Mouse (Mus musculus): ENCODE data around the gene Ctdsp2.

Ctdsp2 gene

GRCm38 (mm10) chr10:127042468-127043115 lies 64.1 kb downstream of the Ctdsp2 start:
- peak; percentile 32 for DNase-seq (ENCODE audit: low spot score)

DNA sequence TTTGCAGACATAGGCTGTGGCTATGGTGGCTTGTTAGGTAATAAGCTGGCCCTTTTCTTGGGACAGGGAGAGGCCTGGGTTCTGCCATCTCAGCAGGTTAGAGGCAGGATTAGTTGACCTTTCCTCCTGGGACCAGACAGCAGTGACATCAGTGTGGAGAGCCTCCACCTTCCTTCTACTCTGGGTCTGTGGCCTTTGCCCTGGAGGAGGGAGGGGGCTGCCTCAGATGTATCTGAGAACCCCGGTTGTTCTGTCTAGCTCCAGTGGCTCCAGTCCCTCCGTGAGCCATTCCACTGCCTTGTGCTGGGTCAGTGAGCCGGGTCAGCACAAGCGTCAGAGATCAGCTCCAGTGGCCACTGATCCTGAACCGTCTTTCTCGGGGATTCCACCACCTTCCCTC lies 64.7 kb downstream of the Ctdsp2 start:
- DNase-seq (ENCODE audit: low spot score) = peak; percentile 87

DNA sequence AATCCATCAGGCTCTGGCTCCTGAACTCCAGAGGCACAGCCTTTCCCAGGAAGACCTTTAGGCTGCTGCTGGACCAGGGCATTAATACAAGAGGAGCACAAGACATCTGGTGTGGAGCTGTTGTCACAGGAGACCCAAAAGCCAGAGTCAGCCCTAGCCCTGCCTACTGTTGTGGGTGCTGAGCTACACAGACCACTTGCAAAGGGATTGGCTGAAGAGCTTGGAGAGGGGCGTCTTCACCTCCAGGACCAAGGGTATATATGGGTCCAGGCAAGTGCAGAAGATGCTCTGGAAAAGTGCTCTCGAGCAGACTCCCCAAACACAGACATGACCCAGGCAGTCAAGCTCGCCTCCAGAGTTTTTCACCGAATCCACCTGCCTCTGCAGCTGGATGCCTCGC lies 69.4 kb downstream of the Ctdsp2 start, which contains the start of gene Cyp27b1:
Cyp27b1 (plus strand) TSS at position 297 of the 400 bp plus-strand sequence.
- DNase-seq (ENCODE audit: low spot score) = no peak

GRCm38 (mm10) chr10:127048608-127049394 lies 70.3 kb downstream of the Ctdsp2 start:
- DNase-seq (ENCODE audit: low spot score) = no peak
